ENCODE assay signal across 17 mouse cellular contexts in the genomic region with DNA sequence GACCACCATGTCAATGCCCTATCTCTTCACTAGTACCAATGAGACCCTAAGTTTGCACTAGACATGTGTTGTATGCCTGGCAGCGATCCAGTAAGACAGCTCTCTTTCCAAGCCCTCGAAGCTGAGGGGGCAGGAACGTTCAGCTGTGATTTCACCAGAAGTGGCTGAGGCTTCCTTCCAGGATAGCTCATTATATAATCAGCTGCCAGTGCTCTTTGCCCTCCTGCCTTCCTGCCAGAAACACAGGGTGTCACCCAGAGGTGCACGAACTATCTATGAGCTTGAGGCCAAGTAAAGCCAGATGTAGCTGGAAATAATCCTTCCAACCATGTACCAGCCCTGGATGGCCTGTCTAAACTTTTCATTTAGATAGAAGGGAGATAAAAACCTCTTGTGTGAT. TPM values are rescaled to one million over a fixed set of nuclear protein-coding genes. Genes with fewer than 3 reads are reported as not detected.
DNase-seq lines count a peak whose midpoint lies in the region; ATAC-seq and TF ChIP-seq lines count a peak whose summit lies in the region.
"Had no signal": no experiment of that assay in that cellular context is flagged by ENCODE, and none has a peak within 500 bp of the region (broad histone marks: within the 10 kb centered on the region; RNA-seq: fewer than 3 reads in every experiment).

No protein-coding gene starts in this region.

- no peaks in the 10 kb centered on the region for H3K79me2 ChIP-seq in heart, adult 2 months (replicated peaks; ENCODE audit: control insufficient read depth, insufficient read depth, low read length)

- intact Hi-C loops in heart, adult 2 months (cut with DNase I) = no loop called here
- intact Hi-C loops in heart, postnatal 25 days (cut with DNase I) = no loop called here

- H3K4me2 ChIP-seq in lung, embryonic 14.5 days = no peak overlapping the region
- H3K4me2 ChIP-seq: embryonic facial prominence, embryonic 13.5 days; limb, embryonic 12.5 days; neural tube, embryonic 13.5 days had no signal

- H3K4me3 ChIP-seq in heart, adult 2 months = no peak overlapping the region
- no peak overlapping the region for H3K4me3 ChIP-seq in lung, embryonic 14.5 days (ENCODE audit: low read depth, low read length)
- H3K4me3 ChIP-seq in lung, adult 2 months (replicated peaks; ENCODE audit: extremely low read depth, low read depth, low read length) = no peak overlapping the region
- H3K4me3 ChIP-seq: embryonic facial prominence, embryonic 13.5 days; forebrain, embryonic 10.5 days; layer of hippocampus, adult 2 months; limb, embryonic 12.5 days; neural tube, embryonic 13.5 days had no signal

- no peaks in the 10 kb centered on the region for H3K9me3 ChIP-seq in lung, embryonic 14.5 days (ENCODE audit: low read depth, low read length)
- H3K9me3 ChIP-seq: embryonic facial prominence, embryonic 13.5 days; forebrain, embryonic 10.5 days; G1E; limb, embryonic 12.5 days; neural tube, embryonic 13.5 days had no signal

- 0 out of 2 replicates have a peak, but pooled peaks have one; percentile 19 for TF ChIP-seq EP300 in heart, adult 2 months (IDR thresholded peaks at IDR 0.05; ENCODE audit: insufficient read depth, low read depth, low read length)

- H3K27me3 ChIP-seq in heart, adult 2 months (ENCODE audit: control insufficient read depth, insufficient read depth, low read length) = no peaks in the 10 kb centered on the region
- no peaks in the 10 kb centered on the region for H3K27me3 ChIP-seq in lung, embryonic 14.5 days (ENCODE audit: insufficient read depth, low read length)
- H3K27me3 ChIP-seq: embryonic facial prominence, embryonic 13.5 days; limb, embryonic 12.5 days; neural tube, embryonic 13.5 days had no signal

- no peak overlapping the region for H3K9ac ChIP-seq in heart, adult 2 months (ENCODE audit: low read depth, low read length)
- H3K9ac ChIP-seq in lung, embryonic 14.5 days = no peak overlapping the region
- H3K9ac ChIP-seq: embryonic facial prominence, embryonic 13.5 days; limb, embryonic 12.5 days; neural tube, embryonic 13.5 days had no signal

- DNase-seq in heart, adult 2 months = peak in 1 of 2 experiments; percentile 22
- no peak for DNase-seq in heart, postnatal 25 days (ENCODE audit: low spot score)
- DNase-seq in lung, embryonic 14.5 days = peak; percentile 42
- DNase-seq in lung, adult 2 months = no peak
- peak; percentile 29 for DNase-seq in brain, embryonic 14.5 days (ENCODE audit: low read depth)
- peak; percentile 61 to 82 for DNase-seq in kidney, postnatal 25 days
- no peak for DNase-seq in ovary, adult 18-20 months (ENCODE audit: low spot score)
- DNase-seq: cerebellum, adult 11 months had no signal

- no peak for TF ChIP-seq POLR2A in heart, adult 2 months (IDR thresholded peaks at IDR 0.05; ENCODE audit: insufficient read depth, low read depth, low read length)
- no peak for TF ChIP-seq POLR2A in lung, adult 2 months (IDR thresholded peaks at IDR 0.05; ENCODE audit: borderline replicate concordance, extremely low read depth, low read depth, low read length)
- TF ChIP-seq POLR2A in brain, embryonic 14.5 days (IDR thresholded peaks at IDR 0.05; ENCODE audit: borderline replicate concordance, extremely low read depth, insufficient read depth, insufficient read length, poor library complexity, severe bottlenecking) = no peak

- WGBS in heart, adult 2 months = 22% methylated on average over 4 of the region's 4 CpGs
- 24% methylated on average over 4 of the region's 4 CpGs for WGBS in lung, embryonic 14.5 days
- WGBS in lung, adult 2 months = 18% methylated on average over 4 of the region's 4 CpGs

- no peak for TF ChIP-seq CTCF in heart, adult 2 months (IDR thresholded peaks at IDR 0.05)
- no peak for TF ChIP-seq CTCF in lung, embryonic 14.5 days (IDR thresholded peaks at IDR 0.05; ENCODE audit: low read depth)
- TF ChIP-seq CTCF in lung, adult 2 months (IDR thresholded peaks at IDR 0.05; ENCODE audit: insufficient read depth, low read length) = no peak
- TF ChIP-seq CTCF in brain, embryonic 14.5 days (IDR thresholded peaks at IDR 0.05; ENCODE audit: borderline replicate concordance, extremely low read depth, insufficient read depth, insufficient read length) = no peak

- no peak overlapping the region for H3K27ac ChIP-seq in heart, adult 2 months
- H3K27ac ChIP-seq in lung, embryonic 14.5 days (ENCODE audit: low read depth) = no peak overlapping the region
- H3K27ac ChIP-seq: embryonic facial prominence, embryonic 13.5 days; forebrain, embryonic 10.5 days; layer of hippocampus, adult 2 months; limb, embryonic 12.5 days; neural tube, embryonic 13.5 days had no signal

- no peaks in the 10 kb centered on the region for H3K4me1 ChIP-seq in heart, adult 2 months (ENCODE audit: control insufficient read depth, insufficient read depth, low read length)
- H3K4me1 ChIP-seq in lung, embryonic 14.5 days (ENCODE audit: insufficient read depth) = no peaks in the 10 kb centered on the region; the same call in 1 of the 2 replicates
- H3K4me1 ChIP-seq in lung, adult 2 months (ENCODE audit: control insufficient read depth, insufficient read depth, low read length) = no peaks in the 10 kb centered on the region
- H3K4me1 ChIP-seq: embryonic facial prominence, embryonic 13.5 days; forebrain, embryonic 10.5 days; limb, embryonic 12.5 days; neural tube, embryonic 13.5 days had no signal

- ATAC-seq in lung, embryonic 14.5 days (ENCODE audit: insufficient read depth) = no peak
- ATAC-seq: inflammation-experienced regulatory T-cells, adult 6 months had no signal

- H3K36me3 ChIP-seq in heart, adult 2 months (ENCODE audit: control insufficient read depth, insufficient read depth, low read length) = no peaks in the 10 kb centered on the region
- H3K36me3 ChIP-seq in lung, embryonic 14.5 days (ENCODE audit: insufficient read depth) = no peaks in the 10 kb centered on the region
- H3K36me3 ChIP-seq: embryonic facial prominence, embryonic 13.5 days; forebrain, embryonic 10.5 days; G1E; limb, embryonic 12.5 days; neural tube, embryonic 13.5 days had no signal

RNA-seq across cellular contexts. Expression of a gene that starts 8.1 kb away (rescaled TPM):
- not detected for total RNA-seq in heart, adult 2 months (2021)
- polyA plus RNA-seq in heart, adult 2 months (2012; rRNA removed) = 0.06 and 0.08 TPM in 2 replicates
- total RNA-seq in heart, postnatal 25 days (2021) = under 1 TPM in 1 of 2 experiments, not detected in 1; 0.05 TPM
- 0.05 TPM in 1 of 2 replicates, not detected in the other for polyA plus RNA-seq in lung, embryonic 14.5 days (2014; fragmentation: Nextera tagmentation; extraction: Ambion mirVana)
- 1.6 and 83.3 TPM in 2 replicates for polyA plus RNA-seq in lung, adult 2 months (2012; rRNA removed)
- polyA plus RNA-seq in brain, embryonic 14.5 days (2012; rRNA removed) = 0.19 and 0.25 TPM in 2 replicates
- total RNA-seq: megakaryocyte-erythroid progenitor cell, adult 5-6 weeks had no signal
- polyA plus RNA-seq: forebrain, embryonic 10.5 days; G1E; inflammation-experienced regulatory T-cells, adult 6 months; limb, embryonic 12.5 days; liver, embryonic 16.5 days had no signal

Comparison
In these comparisons a context has a peak if more than half of its experiments do, and no peak if none do; other contexts are left out.
1. DNase-seq: peak in lung, embryonic 14.5 days (single experiment), brain, embryonic 14.5 days (single experiment) and kidney, postnatal 25 days (2 of 2); none in heart, postnatal 25 days (single experiment), lung, adult 2 months (single experiment) and ovary, adult 18-20 months (single experiment).